Mouse (Mus musculus): ENCODE measurements at regions not wholly inside any gene's neighbourhood (a gene's known extent, or its start where the extent isn't known, plus 50 kb on each side); places are given as distances from the start of the nearest gene placed in this dataset.

GRCm38 (mm10) chr8:128251723-128252122 is 106.7 kb upstream of the Nrp1 start:
- no peak for DNase-seq

GRCm38 (mm10) chr8:128260836-128261235 is 97.6 kb upstream of the Nrp1 start:
- DNase-seq = no peak

DNA sequence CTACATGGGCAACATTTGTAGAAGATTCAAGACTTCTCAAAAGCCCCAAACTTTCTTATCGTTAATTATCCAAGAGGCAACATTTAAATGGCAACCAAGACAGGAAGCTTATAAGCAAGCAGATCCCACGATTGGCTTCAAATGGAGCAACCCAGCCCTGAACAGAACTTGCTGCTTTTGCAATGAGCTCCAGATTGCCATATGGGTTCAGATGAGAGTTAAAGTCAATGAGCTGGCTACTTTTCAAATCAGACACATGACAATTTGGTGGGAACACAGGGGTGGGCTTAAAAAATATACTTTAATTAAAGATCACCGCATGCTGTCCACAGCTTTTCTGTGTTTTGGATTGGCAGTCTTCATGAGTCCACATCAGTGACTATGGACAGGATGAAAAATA is 97.0 kb upstream of the Nrp1 start:
- DNase-seq = no peak

GRCm38 (mm10) chr8:128263251-128263947 is 95.0 kb upstream of the Nrp1 start:
- no peak for DNase-seq

- peak; percentile 7 for DNase-seq
Measured at GRCm38 (mm10) chr8:128267261-128267660, 91.1 kb upstream of the Nrp1 start.

DNA sequence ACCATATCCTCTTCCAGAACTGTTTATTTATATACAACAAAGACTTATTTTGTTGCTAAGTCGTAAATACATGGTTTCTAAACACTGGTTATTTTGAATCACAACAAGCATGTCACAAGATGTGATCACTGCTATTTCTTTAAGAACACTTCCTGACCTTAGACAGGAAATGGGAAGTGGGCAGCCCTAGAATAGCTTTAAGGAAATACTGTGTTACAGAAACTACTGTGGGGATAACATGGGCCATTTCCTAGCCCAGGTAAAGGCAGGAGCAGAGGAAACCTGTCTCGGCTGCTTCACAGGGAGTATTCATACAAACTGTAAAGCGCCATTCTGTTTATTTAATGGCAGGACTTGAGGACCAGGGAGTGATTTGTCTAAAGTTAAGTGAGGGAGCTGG is 90.4 kb upstream of the Nrp1 start:
- DNase-seq = no peak

DNA sequence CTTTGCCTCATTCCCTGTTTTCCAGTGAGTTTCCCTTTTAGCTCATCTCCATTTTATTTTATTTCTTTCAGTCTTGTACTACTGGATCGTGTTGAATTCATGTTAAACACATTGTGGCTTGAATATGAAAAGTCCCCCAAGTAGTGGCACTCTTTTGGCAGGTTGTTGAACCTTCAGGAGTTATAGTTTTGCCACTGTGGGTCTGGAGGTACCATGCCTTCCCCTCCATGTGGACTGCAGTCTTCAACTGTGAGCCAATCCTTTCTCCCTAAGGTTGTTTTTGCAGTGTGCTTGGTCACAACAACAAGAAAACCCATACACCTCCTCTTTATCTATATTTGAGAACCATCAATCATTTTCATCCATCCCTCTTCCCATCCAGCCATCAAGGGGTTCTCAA is 88.9 kb upstream of the Nrp1 start:
- no peak for DNase-seq

DNA sequence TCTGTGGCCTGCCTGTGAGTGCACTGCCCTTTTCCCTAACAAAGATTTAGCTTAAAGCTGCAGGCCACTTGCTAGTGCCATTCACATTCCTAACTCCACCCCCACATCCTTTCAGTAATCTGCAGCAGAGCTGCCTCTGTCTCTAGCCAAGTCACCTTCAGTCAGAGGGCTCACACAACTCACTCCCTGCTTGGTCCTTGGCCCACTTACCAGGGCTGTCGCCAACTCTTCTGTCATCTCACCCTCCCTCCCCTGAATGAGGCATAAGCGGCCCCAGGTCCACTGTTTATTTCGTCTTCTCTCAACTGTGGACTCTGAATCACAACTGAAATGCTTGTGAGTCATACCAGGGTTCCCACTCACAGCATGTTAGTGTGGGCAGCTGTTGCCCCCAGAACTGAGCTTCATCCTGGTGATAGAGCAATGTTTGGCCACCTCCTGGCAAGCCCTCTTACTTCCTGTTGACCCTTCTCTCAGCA is 85.5 kb upstream of the Nrp1 start:
- peak; percentile 8 for DNase-seq

GRCm38 (mm10) chr8:128276475-128276874 is 81.9 kb upstream of the Nrp1 start:
- no peak for DNase-seq

DNA sequence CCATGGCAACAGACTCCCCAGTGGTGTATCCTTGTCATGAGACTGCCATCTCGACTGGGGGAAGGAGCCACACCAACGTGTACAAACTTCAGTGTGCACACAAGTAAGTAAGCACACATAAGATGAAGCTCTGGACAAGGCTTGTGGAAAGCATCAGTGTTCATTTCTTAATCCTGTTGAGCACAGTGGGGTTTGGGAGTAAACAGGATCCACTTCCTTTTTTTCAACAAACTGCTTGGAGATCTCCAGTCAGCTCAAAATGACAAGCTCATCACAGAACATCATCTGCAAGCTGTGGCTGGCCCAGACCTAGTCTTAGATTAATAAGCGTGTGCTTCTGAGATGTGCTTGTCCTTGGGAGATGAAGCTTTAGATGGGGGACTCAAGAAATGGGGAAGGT is 75.6 kb upstream of the Nrp1 start:
- no peak for DNase-seq

DNA sequence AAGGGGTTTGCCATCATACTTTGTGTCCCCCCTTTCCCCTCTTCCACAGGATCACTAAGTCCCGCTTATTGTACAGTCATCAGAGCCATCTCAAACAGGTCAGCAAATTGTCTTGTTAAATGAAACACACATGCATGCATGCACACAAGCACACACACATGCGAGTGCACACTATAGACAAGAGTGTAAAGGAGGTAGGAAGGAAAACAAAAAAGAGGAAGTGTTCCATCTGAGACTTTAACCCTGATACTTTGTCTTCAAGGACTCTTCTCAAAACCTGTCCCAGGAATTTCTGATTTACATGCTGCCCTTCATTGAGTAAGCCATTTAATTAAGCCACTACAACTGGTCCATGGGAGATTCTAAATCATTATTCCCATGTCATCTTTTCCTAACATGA is 75.0 kb upstream of the Nrp1 start:
- DNase-seq = no peak

GRCm38 (mm10) chr8:128284816-128285215 is 73.6 kb upstream of the Nrp1 start:
- DNase-seq = no peak

GRCm38 (mm10) chr8:128290076-128290475 is 68.3 kb upstream of the Nrp1 start:
- DNase-seq = no peak

DNA sequence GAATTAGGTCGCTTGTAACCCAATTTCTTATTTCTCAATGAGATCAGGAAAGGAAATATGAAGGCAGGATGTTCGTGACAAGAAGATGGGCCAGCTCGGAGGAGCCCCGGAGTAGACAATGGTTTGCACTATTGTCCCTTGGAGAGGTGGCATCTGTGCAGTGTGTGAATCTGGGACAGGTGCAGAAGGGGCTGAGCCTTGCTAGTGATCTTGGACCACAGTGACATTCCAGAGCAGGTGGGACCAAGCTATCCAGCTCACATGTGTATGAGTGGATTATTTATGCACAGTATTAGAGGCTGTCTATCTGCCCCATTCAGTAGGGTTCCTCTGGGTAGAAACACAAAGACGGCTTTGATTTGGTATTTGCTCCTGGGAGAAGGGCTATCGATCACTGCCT is 66.0 kb upstream of the Nrp1 start:
- no peak for DNase-seq

- no peak for DNase-seq
Measured at GRCm38 (mm10) chr8:128296728-128297380, 61.5 kb upstream of the Nrp1 start.

GRCm38 (mm10) chr8:128302322-128302721 is 56.1 kb upstream of the Nrp1 start:
- no peak for DNase-seq
